Mouse (Mus musculus): Measurements from ENCODE around the gene C330007P06Rik. TPM values are rescaled to one million over a fixed set of nuclear protein-coding genes. Genes with fewer than 3 reads are reported as not detected.
"Not testable (repeated sequence)": the region's sequence is repeated elsewhere in the genome, so short reads cannot be mapped to it uniquely, and the experiment has no call there.

The C330007P06Rik gene
- polyA plus RNA-seq, 2 experiments, result 21.1 to 34.6 TPM

- DNase-seq (ENCODE audit: low spot score), result no peak
- WGBS, result 52% methylated on average over 6 of the region's 6 CpGs
- no peak overlapping the region for H3K4me3 ChIP-seq (replicated peaks; ENCODE audit: low read length)
- no peaks in the 10 kb centered on the region for H3K27me3 ChIP-seq (ENCODE audit: control insufficient read depth, insufficient read depth, low read length)
- no peak for TF ChIP-seq POLR2A (IDR thresholded peaks at IDR 0.05; ENCODE audit: borderline replicate concordance, extremely low read depth, insufficient read depth, insufficient read length)
- H3K4me2 ChIP-seq (replicated peaks; ENCODE audit: low read depth, low read length, severe bottlenecking), result no peak overlapping the region
- H3K27ac ChIP-seq (replicated peaks; ENCODE audit: low read depth, low read length), result no peak overlapping the region
- ATAC-seq (ENCODE audit: low FRiP score, low read depth), result no peak
- peaks cover 6% of the 10 kb centered on the region; the same call in 1 of the 2 replicates for H3K36me3 ChIP-seq (ENCODE audit: control insufficient read depth, insufficient read depth, low read length)
- no peaks in the 10 kb centered on the region for H3K4me1 ChIP-seq (ENCODE audit: control insufficient read depth, insufficient read depth, low read length)
- H3K9ac ChIP-seq (ENCODE audit: low read depth, low read length, severe bottlenecking), result no peak overlapping the region
- H3K9me3 ChIP-seq (ENCODE audit: control insufficient read depth, low read length), result no peaks in the 10 kb centered on the region
Measured at GRCm38 (mm10) chrX:36799131-36799879, 74.6 kb downstream of the C330007P06Rik start.

- WGBS, result 72% methylated on average over 8 of the region's 8 CpGs
- not testable (repeated sequence) for H3K27ac ChIP-seq (replicated peaks; ENCODE audit: low read depth, low read length); ATAC-seq (ENCODE audit: low FRiP score, low read depth); DNase-seq (ENCODE audit: low spot score); H3K36me3 ChIP-seq (ENCODE audit: control insufficient read depth, insufficient read depth, low read length); H3K27me3 ChIP-seq (ENCODE audit: control insufficient read depth, insufficient read depth, low read length); H3K9me3 ChIP-seq (ENCODE audit: control insufficient read depth, low read length); H3K4me1 ChIP-seq (ENCODE audit: control insufficient read depth, insufficient read depth, low read length)
- Histone ChIP-seq H3K4me2 (replicated peaks; ENCODE audit: low read depth, low read length, severe bottlenecking) (peak overlapping the region; percentile 60), H3K4me3 (replicated peaks; ENCODE audit: low read length) (peak overlapping the region; percentile 58), H3K9ac (ENCODE audit: low read depth, low read length, severe bottlenecking) (peak overlapping the region; percentile 31; the same call in 1 of the 2 replicates)
Measured at GRCm38 (mm10) chrX:36796734-36797133, 77.2 kb downstream of the C330007P06Rik start.

- Histone ChIP-seq H3K36me3 (ENCODE audit: control insufficient read depth, insufficient read depth, low read length) (peaks cover 6% of the 10 kb centered on the region; the same call in 1 of the 2 replicates), H3K9me3 (ENCODE audit: control insufficient read depth, low read length) (no peaks in the 10 kb centered on the region), H3K4me1 (ENCODE audit: control insufficient read depth, insufficient read depth, low read length) (no peaks in the 10 kb centered on the region), H3K27ac (replicated peaks; ENCODE audit: low read depth, low read length) (peak overlapping the region; percentile 73), H3K27me3 (ENCODE audit: control insufficient read depth, insufficient read depth, low read length) (no peaks in the 10 kb centered on the region), H3K4me2 (replicated peaks; ENCODE audit: low read depth, low read length, severe bottlenecking) (peak overlapping the region; percentile 60), H3K4me3 (replicated peaks; ENCODE audit: low read length) (peak overlapping the region; percentile 58), H3K9ac (ENCODE audit: low read depth, low read length, severe bottlenecking) (peak overlapping the region; percentile 64)
- no peak for TF ChIP-seq POLR2A (IDR thresholded peaks at IDR 0.05; ENCODE audit: borderline replicate concordance, extremely low read depth, insufficient read depth, insufficient read length)
- 29% methylated on average over 13 of the region's 41 CpGs for WGBS
- peak; percentile 74 for DNase-seq (ENCODE audit: low spot score)
- ATAC-seq (ENCODE audit: low FRiP score, low read depth), result peak; percentile 81
Measured at GRCm38 (mm10) chrX:36796163-36796581, 77.7 kb downstream of the C330007P06Rik start.

- peak within 1 kb of the TSS; percentile 73 for H3K27ac ChIP-seq (replicated peaks; ENCODE audit: low read depth, low read length)
- peaks cover 6% of the 10 kb centered on the region; the same call in 1 of the 2 replicates for H3K36me3 ChIP-seq (ENCODE audit: control insufficient read depth, insufficient read depth, low read length)
- peak; percentile 85 for DNase-seq (ENCODE audit: low spot score)
- H3K9ac ChIP-seq (ENCODE audit: low read depth, low read length, severe bottlenecking), result peak within 1 kb of the TSS; percentile 64
- ATAC-seq (ENCODE audit: low FRiP score, low read depth), result peak; percentile 94
- peak within 1 kb of the TSS; percentile 60 for H3K4me2 ChIP-seq (replicated peaks; ENCODE audit: low read depth, low read length, severe bottlenecking)
- 18% methylated on average over 40 of the region's 41 CpGs for WGBS
- peak within 1 kb of the TSS; percentile 58 for H3K4me3 ChIP-seq (replicated peaks; ENCODE audit: low read length)
- no peaks in the 10 kb centered on the region for H3K4me1 ChIP-seq (ENCODE audit: control insufficient read depth, insufficient read depth, low read length)
- peak; percentile 46; the same call in 1 of the 2 replicates for TF ChIP-seq POLR2A (IDR thresholded peaks at IDR 0.05; ENCODE audit: borderline replicate concordance, extremely low read depth, insufficient read depth, insufficient read length)
- no peaks in the 10 kb centered on the region for H3K9me3 ChIP-seq (ENCODE audit: control insufficient read depth, low read length)
- H3K27me3 ChIP-seq (ENCODE audit: control insufficient read depth, insufficient read depth, low read length), result no peaks in the 10 kb centered on the region
Measured at GRCm38 (mm10) chrX:36795424-36796162, 78.3 kb downstream of the C330007P06Rik start, which contains the start of gene Slc25a5. Gene Slc25a5 (plus strand): TSS chrX:36795651.

- Histone ChIP-seq H3K36me3 (ENCODE audit: control insufficient read depth, insufficient read depth, low read length) (peaks cover 6% of the 10 kb centered on the region; the same call in 1 of the 2 replicates), H3K27ac (replicated peaks; ENCODE audit: low read depth, low read length) (no peak overlapping the region), H3K27me3 (ENCODE audit: control insufficient read depth, insufficient read depth, low read length) (no peaks in the 10 kb centered on the region), H3K9ac (ENCODE audit: low read depth, low read length, severe bottlenecking) (no peak overlapping the region), H3K9me3 (ENCODE audit: control insufficient read depth, low read length) (no peaks in the 10 kb centered on the region), H3K4me1 (ENCODE audit: control insufficient read depth, insufficient read depth, low read length) (no peaks in the 10 kb centered on the region), H3K4me3 (replicated peaks; ENCODE audit: low read length) (no peak overlapping the region), H3K4me2 (replicated peaks; ENCODE audit: low read depth, low read length, severe bottlenecking) (no peak overlapping the region)
- no peak for TF ChIP-seq POLR2A (IDR thresholded peaks at IDR 0.05; ENCODE audit: borderline replicate concordance, extremely low read depth, insufficient read depth, insufficient read length)
- WGBS, result 69% methylated on average over 5 of the region's 5 CpGs
- DNase-seq (ENCODE audit: low spot score), result no peak
- no peak for ATAC-seq (ENCODE audit: low FRiP score, low read depth)
Measured at GRCm38 (mm10) chrX:36794571-36794970, 79.3 kb downstream of the C330007P06Rik start.
